Mouse (Mus musculus) fibroblast of lung, adult 2 months (primary cell): ENCODE measurements around the gene Adgra3.

Source experiments
- DNase-seq: peaks from one replicate; pipeline ENCODE4 v3.0.0-alpha.2; 2011; ENCODE audit warnings: low read depth

Gene Adgra3

DNA sequence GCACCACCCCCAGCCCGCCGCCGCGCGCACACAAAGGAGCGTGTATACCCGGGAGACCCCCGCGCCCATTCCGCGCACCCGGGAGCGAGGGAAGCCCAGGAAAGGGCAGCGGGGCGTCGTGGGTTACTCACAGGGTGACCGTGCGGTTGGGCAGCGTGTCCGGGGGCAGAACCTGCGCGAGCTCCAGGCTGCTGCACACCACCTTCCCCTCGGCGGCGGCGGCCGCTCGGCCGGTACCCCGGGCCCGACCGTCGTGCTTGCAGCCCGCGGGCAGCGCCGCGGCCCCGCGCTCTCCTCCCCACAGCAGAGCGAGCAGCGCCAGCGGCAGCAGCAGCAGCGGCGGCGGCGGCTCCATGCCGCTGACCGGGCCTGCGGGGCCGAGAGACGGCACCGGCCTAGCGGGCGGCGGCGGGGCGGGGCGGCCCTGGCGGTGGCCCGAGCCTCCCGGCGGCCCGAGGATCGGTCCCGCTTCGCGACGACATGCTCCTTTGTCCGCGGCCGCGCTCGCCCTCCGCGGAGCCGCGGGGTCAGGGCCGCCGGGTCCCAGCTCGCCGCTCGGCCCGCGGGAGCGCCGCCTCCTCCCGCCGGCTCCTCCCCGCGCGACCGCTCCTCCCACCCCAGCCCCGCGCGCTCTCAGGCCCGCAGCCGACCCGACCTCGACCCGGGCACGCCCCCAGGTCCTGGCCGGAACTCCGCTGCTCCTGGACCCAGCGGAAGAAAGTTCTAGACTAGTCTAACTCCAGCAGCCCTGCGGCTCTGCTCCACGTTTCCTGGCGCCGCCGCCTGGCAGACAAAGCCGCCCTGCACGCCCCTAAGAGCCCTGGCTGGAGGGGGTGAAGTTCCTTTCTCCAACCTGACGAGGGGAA lies at the start of gene Adgra3:
Gene Adgra3, minus strand, starts transcription at position 586 of the 866 bp plus-strand sequence.
- no peak for DNase-seq

- DNase-seq, result no peak
Observed at GRCm38 (mm10) chr5:50083441-50083840, 24.6 kb upstream of the Adgra3 start.

GRCm38 (mm10) chr5:50074245-50074644 lies 15.4 kb upstream of the Adgra3 start:
- no peak for DNase-seq

GRCm38 (mm10) chr5:50064236-50064635 lies 5.4 kb upstream of the Adgra3 start:
- DNase-seq, result no peak

- no peak for DNase-seq
Observed at GRCm38 (mm10) chr5:50059586-50059985, 780 bp upstream of the Adgra3 start.

DNA sequence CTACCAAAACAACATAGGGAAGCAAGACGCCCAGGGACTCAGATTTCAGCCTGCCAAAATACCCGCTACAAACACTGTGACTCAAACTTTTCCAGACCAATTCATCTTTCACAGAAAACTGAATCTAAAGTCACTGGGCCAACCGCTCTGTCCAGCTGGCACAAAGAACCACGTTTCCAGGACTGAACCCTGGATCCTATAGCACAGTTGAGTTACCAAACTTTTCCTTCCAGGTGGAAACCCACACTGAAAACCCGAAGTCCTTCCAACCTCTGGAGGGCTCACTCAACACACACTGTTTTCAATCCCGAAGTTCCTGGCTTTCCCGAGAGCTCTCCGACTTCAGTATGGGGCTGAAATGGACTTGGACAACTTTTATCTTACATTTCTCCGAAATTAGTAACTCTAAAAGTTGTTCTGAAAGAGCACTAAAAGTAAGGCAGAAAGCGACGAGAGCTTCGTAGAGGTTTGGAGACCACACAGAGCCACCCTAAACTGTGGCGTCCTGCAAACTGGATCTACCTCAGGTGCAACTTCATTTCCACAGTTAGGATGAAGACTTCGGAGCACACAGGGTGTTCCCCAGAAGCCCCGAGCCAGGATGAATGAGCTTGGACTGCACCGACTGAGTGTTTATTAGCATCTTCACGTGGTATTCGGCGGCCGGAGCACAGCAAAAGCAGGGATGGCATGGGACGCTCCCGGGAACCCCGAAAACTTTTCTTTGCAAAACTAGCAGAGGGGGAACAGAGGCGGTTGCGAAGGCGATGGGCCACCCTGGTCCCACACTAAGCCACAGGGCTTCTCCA lies 990 bp downstream of the Adgra3 start:
- DNase-seq, result no peak

- DNase-seq, result no peak
Observed at GRCm38 (mm10) chr5:50052456-50052855, 6.3 kb downstream of the Adgra3 start.

GRCm38 (mm10) chr5:50050668-50051425 lies 8.0 kb downstream of the Adgra3 start:
- no peak for DNase-seq

DNA sequence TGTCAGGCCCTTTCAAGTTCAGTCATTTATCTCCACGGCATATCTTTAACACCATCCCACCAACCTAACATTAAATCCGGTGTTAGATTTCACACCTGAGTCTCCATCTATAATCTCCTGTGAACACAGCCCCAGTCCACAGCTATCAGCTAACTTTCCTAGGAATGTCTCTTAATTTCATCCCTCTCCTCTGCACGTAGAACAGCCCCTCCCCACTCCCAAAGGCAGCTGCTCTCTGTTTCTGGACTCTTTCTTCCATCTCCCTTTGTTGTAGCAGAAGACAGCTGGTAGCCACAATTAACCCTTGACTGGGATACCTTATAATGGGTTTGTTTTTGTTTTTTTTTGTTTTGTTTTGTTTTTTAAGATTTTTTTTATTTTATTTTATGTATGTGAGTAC lies 8.8 kb downstream of the Adgra3 start:
- no peak for DNase-seq

DNA sequence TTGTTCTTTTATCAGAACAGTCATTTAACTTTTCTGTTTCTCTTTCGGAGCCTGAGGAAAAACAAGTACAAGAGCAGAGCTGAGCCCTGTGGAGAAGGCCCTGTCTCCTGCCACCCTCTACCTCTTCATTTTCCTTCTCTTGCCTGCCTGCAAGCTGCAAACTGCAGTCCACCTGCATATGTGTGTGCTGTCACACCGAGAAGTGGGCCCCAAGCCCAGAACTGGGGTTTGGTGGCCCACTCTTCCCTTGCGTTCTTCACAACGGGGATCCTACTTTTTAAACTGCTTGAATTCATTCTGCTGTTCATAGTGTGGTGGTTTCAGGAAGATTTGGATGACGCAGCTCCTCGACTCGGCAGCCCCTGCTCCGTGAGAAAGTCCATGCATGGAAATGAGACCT lies 9.3 kb downstream of the Adgra3 start:
- no peak for DNase-seq

GRCm38 (mm10) chr5:50048960-50049359 lies 9.8 kb downstream of the Adgra3 start:
- DNase-seq, result no peak

DNA sequence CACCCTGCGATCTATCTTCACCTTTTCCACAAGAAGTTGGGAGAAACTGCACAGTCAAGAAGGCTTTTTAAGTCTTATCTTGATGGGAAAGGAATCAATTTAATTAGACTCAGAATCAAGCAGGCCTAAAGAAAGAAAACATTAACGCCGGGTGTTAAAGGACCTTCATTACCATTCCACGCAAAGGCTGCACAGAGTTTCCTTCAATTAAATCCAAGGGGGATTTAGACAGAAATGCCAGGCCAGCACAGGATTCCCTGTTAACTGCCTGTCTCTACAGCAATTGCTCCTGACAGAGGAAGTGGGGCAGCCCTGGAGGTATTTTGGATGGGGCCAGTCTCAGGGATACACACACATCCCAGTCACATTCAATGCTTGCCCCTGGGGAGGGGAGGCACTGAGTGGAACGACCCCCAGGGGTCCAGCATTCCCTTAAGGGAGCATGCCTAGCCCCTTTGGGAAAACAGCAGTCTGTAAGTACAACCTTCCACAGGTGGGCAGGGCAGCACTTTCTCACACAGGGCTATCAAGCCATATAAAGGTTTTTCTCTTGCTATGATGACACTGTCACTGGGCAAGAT lies 10.4 kb downstream of the Adgra3 start:
- no peak for DNase-seq

DNA sequence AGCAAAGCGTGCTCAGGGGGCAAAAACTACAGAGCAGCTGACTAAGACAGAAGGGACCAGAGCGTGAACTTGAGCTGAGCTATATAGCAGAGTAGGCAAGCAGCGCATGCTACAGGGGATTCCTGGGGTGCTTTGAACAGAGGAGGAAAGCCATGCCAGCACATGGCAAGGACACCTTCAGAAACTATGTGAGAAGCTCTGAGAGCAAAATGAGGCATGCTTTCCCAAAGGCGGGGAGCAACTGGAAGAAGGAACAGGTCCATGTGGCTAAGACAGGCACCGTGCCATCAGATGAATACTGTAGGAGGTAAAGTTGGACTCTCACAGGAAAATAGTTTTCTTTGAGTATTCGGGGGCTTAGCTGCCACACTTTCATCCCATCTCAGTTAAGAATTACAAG lies 13.6 kb downstream of the Adgra3 start:
- no peak for DNase-seq

DNA sequence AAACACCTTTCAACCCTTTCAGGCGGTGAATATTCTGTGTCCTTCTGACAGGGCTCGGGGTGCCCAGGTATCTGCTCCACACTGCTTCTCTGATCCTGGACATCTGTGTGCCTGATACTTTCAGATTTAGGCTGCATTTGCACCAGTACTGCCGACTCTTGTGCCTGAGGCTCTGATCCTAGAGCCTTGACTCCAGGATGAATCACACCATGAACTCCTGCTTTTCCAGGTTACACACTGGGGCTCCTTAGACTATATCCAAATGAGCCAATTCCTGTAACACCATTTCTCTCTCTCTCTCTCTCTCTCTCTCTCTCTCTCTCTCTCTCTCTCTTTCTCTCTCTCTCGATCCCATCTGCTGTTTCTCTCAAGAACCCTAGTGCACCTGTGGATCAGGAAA lies 15.1 kb downstream of the Adgra3 start:
- no peak for DNase-seq

GRCm38 (mm10) chr5:50042274-50042943 lies 16.4 kb downstream of the Adgra3 start:
- DNase-seq, result no peak

DNA sequence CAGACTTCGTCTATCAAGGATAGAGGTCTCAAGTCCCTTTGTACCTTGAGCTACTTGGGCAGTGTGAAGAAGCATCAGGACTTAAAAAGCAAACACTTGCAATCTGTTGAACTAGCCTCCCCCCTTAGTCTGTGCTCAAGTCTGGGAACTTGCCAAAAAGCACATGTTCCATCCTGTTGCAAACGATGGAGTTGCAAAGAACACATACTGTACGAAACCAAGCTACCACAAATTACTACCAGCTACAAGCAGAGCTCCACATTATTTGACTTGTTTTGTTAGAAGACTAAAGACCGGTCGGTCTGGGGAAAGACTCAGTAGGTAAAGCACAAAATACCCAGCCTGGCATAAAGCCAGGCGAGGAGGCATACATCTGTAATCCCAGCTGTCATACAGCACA lies 19.3 kb downstream of the Adgra3 start:
- no peak for DNase-seq

GRCm38 (mm10) chr5:50037666-50038065 lies 21.1 kb downstream of the Adgra3 start:
- DNase-seq, result no peak

- DNase-seq, result no peak
Observed at GRCm38 (mm10) chr5:50034900-50035514, 23.8 kb downstream of the Adgra3 start.

GRCm38 (mm10) chr5:50034231-50034630 lies 24.6 kb downstream of the Adgra3 start:
- DNase-seq, result no peak

GRCm38 (mm10) chr5:50033660-50034059 lies 25.1 kb downstream of the Adgra3 start:
- DNase-seq, result no peak

DNA sequence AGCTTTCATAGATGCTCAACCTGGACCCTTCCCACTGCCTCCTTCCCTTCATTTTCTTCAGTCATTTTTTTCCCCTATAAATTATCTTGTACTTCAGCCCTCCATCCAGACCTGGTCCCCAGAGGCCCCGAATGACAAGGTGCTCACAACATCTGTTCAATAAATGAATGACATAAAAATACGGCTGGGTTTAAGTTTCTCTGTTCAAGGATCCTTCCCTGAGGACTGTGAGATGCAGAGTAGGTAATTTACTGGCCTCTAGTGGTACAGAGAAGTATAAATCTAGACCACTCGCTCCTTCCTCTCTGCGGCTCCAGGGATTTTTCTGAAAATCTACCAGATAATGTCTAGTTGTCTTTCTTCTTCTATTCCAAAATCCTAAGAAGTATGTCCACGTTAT lies 26.5 kb downstream of the Adgra3 start:
- DNase-seq, result no peak
